Mouse (Mus musculus): ENCODE results near the gene A930004D18Rik. TPM values are rescaled to one million over a fixed set of nuclear protein-coding genes. Genes with fewer than 3 reads are reported as not detected.

A930004D18Rik gene
- not detected for total RNA-seq (2023)

GRCm38 (mm10) chr2:18037491-18037890, at the start of gene A930004D18Rik:
Gene A930004D18Rik, minus strand, starts transcription at chr2:18037737.

GRCm38 (mm10) chr2:18055016-18055928, 17.7 kb upstream of the A930004D18Rik start, which contains the start of gene Mllt10:
Gene Mllt10, plus strand, starts transcription at chr2:18055237.

GRCm38 (mm10) chr2:18048453-18049075, 11.0 kb upstream of the A930004D18Rik start, which contains the start of gene Skida1:
Gene Skida1, minus strand, starts transcription at chr2:18049051.

GRCm38 (mm10) chr2:17996858-17997257, 40.7 kb downstream of the A930004D18Rik start, which contains the start of gene H2al2a:
Gene H2al2a, minus strand, starts transcription at chr2:17996958.

Other genes starting within 250 kb of the A930004D18Rik start
- gene H2al2a, start 40.8 kb downstream of the A930004D18Rik start, total RNA-seq (2023), result not detected
- gene Skida1, start 11.3 kb upstream of the A930004D18Rik start, total RNA-seq (2023), result under 1 TPM in 1 of 2 experiments, not detected in 1; 0.15 TPM
- 10 to 100 TPM; 83.9 to 86.0 TPM for gene Mllt10, start 17.5 kb upstream of the A930004D18Rik start, total RNA-seq (2023)